Mouse (Mus musculus): Measurements from ENCODE around the gene Trim47. TPM values are rescaled to one million over a fixed set of nuclear protein-coding genes. Genes with fewer than 3 reads are reported as not detected.
"Not testable (repeated sequence)": the region's sequence is repeated elsewhere in the genome, so short reads cannot be mapped to it uniquely, and the experiment has no call there.

Trim47 gene
- polyA plus RNA-seq, 1 experiment from 2014 or later: 10.8 TPM

- no peak for DNase-seq (ENCODE audit: low spot score)
Measured at GRCm38 (mm10) chr11:116108464-116109137, 18.4 kb downstream of the Trim47 start.

GRCm38 (mm10) chr11:116107777-116108285, 19.2 kb downstream of the Trim47 start:
- DNase-seq (ENCODE audit: low spot score): no peak

- DNase-seq (ENCODE audit: low spot score): no peak
Measured at GRCm38 (mm10) chr11:116106963-116107776, 19.8 kb downstream of the Trim47 start.

GRCm38 (mm10) chr11:116106154-116106962, 20.7 kb downstream of the Trim47 start:
- no peak for DNase-seq (ENCODE audit: low spot score)

GRCm38 (mm10) chr11:116105065-116105464, 21.9 kb downstream of the Trim47 start:
- no peak for DNase-seq (ENCODE audit: low spot score)

- DNase-seq (ENCODE audit: low spot score): peak; percentile 12
Measured at GRCm38 (mm10) chr11:116104006-116104646, 22.9 kb downstream of the Trim47 start.

GRCm38 (mm10) chr11:116103572-116103971, 23.4 kb downstream of the Trim47 start:
- DNase-seq (ENCODE audit: low spot score): no peak

GRCm38 (mm10) chr11:116102472-116102871, 24.5 kb downstream of the Trim47 start:
- DNase-seq (ENCODE audit: low spot score): no peak

GRCm38 (mm10) chr11:116101931-116102381, 25.1 kb downstream of the Trim47 start:
- DNase-seq (ENCODE audit: low spot score): no peak

- no peak for DNase-seq (ENCODE audit: low spot score)
Measured at GRCm38 (mm10) chr11:116100839-116101238, 26.2 kb downstream of the Trim47 start.

- no peak for DNase-seq (ENCODE audit: low spot score)
Measured at GRCm38 (mm10) chr11:116100385-116100784, 26.6 kb downstream of the Trim47 start.

- DNase-seq (ENCODE audit: low spot score): no peak
Measured at GRCm38 (mm10) chr11:116099462-116099861, 27.5 kb downstream of the Trim47 start.

- DNase-seq (ENCODE audit: low spot score): no peak
Measured at GRCm38 (mm10) chr11:116098711-116099460, 28.1 kb downstream of the Trim47 start.

- DNase-seq (ENCODE audit: low spot score): no peak
Measured at GRCm38 (mm10) chr11:116096213-116097108, 30.5 kb downstream of the Trim47 start.

- no peak for DNase-seq (ENCODE audit: low spot score)
Measured at GRCm38 (mm10) chr11:116095573-116095972, 31.4 kb downstream of the Trim47 start.

- no peak for DNase-seq (ENCODE audit: low spot score)
Measured at GRCm38 (mm10) chr11:116093771-116094565, 33.0 kb downstream of the Trim47 start.

- not testable (repeated sequence) for DNase-seq (ENCODE audit: low spot score)
Measured at GRCm38 (mm10) chr11:116092959-116093358, 34.1 kb downstream of the Trim47 start.

- no peak for DNase-seq (ENCODE audit: low spot score)
Measured at GRCm38 (mm10) chr11:116091591-116091990, 35.4 kb downstream of the Trim47 start.
